Comparison of ENCODE assay signal across 8 mouse cellular contexts in genomic region chr6:120822937-120823614, GRCm38 (mm10). TPM values are rescaled to one million over a fixed set of nuclear protein-coding genes. Genes with fewer than 3 reads are reported as not detected.
A peak's percentile ranks its signal among the peaks of the same experiment; 100 is the strongest.
DNase-seq lines count a peak whose midpoint lies in the region; ATAC-seq and TF ChIP-seq lines count a peak whose summit lies in the region.

No protein-coding gene starts in this region.

- H3K27ac ChIP-seq in heart, embryonic 12.5 days (ENCODE audit: poor library complexity, severe bottlenecking), result peak overlapping the region; percentile 68
- H3K27ac ChIP-seq in bone marrow macrophage, adult 2 months (ENCODE audit: insufficient read depth, low read depth, low read length), result peak overlapping the region; percentile 59
- peak overlapping the region; percentile 91 for H3K27ac ChIP-seq in heart, embryonic 13.5 days (replicated peaks)
- peak overlapping the region; percentile 86; the same call in 1 of the 2 replicates for H3K27ac ChIP-seq in limb, embryonic 10.5 days

- no peak for DNase-seq in heart, adult 11 months
- no peak for DNase-seq in limb, embryonic 10.5 days (ENCODE audit: low spot score)
- no peak for DNase-seq in embryo, embryonic 10 days (ENCODE audit: low spot score)
- DNase-seq in right cerebral cortex, postnatal 25 days, result no peak

- H3K36me3 ChIP-seq in heart, embryonic 12.5 days, result peaks cover 12% of the 10 kb centered on the region
- peaks cover 13% of the 10 kb centered on the region for H3K36me3 ChIP-seq in heart, embryonic 13.5 days
- H3K36me3 ChIP-seq in limb, embryonic 10.5 days, result peaks cover 16% of the 10 kb centered on the region
- H3K36me3 ChIP-seq in myocyte (ENCODE audit: control insufficient read depth, insufficient read depth), result no peaks in the 10 kb centered on the region

- H3K9me3 ChIP-seq in heart, embryonic 12.5 days (replicated peaks), result no peaks in the 10 kb centered on the region
- H3K9me3 ChIP-seq in heart, embryonic 13.5 days, result no peaks in the 10 kb centered on the region
- no peaks in the 10 kb centered on the region for H3K9me3 ChIP-seq in limb, embryonic 10.5 days (replicated peaks)

- no peaks in the 10 kb centered on the region for H3K27me3 ChIP-seq in heart, embryonic 12.5 days (replicated peaks)
- 0 out of 2 replicates have a peak, but pooled peaks cover 7% of the 10 kb centered on the region for H3K27me3 ChIP-seq in heart, embryonic 13.5 days (replicated peaks)
- H3K27me3 ChIP-seq in limb, embryonic 10.5 days (ENCODE audit: low read depth, poor library complexity, severe bottlenecking), result no peaks in the 10 kb centered on the region
- peaks cover 6% of the 10 kb centered on the region for H3K27me3 ChIP-seq in myocyte (ENCODE audit: control insufficient read depth, insufficient read depth, insufficient read length)

- peaks cover 17% of the 10 kb centered on the region for H3K4me1 ChIP-seq in heart, embryonic 12.5 days (replicated peaks)
- H3K4me1 ChIP-seq in bone marrow macrophage, adult 2 months (ENCODE audit: control insufficient read depth, insufficient read depth, low read length), result peaks cover 6% of the 10 kb centered on the region
- H3K4me1 ChIP-seq in heart, embryonic 13.5 days, result peaks cover 19% of the 10 kb centered on the region
- peaks cover 12% of the 10 kb centered on the region for H3K4me1 ChIP-seq in limb, embryonic 10.5 days

- H3K4me3 ChIP-seq in heart, embryonic 12.5 days, result no peak overlapping the region
- H3K4me3 ChIP-seq in bone marrow macrophage, adult 2 months (ENCODE audit: insufficient read depth, low read length), result no peak overlapping the region
- H3K4me3 ChIP-seq in heart, embryonic 13.5 days, result peak overlapping the region; percentile 72
- peak overlapping the region; percentile 95 for H3K4me3 ChIP-seq in limb, embryonic 10.5 days
- H3K4me3 ChIP-seq in myocyte, result peak overlapping the region; percentile 91

- no peak for ATAC-seq in heart, embryonic 12.5 days (ENCODE audit: insufficient number of reproducible peaks, low FRiP score)
- ATAC-seq in heart, embryonic 13.5 days (ENCODE audit: extremely low read depth, insufficient number of reproducible peaks, low FRiP score, low TSS enrichment), result no peak

- no peak for TF ChIP-seq CTCF in bone marrow macrophage, adult 2 months (IDR thresholded peaks at IDR 0.05; ENCODE audit: low read depth, low read length)

- H3ac ChIP-seq in myocyte (ENCODE audit: control insufficient read depth, insufficient read length), result peak overlapping the region; percentile 48

- 71% methylated on average over 10 of the region's 10 CpGs for WGBS in heart, embryonic 12.5 days
- 61% methylated on average over 10 of the region's 10 CpGs for WGBS in heart, embryonic 13.5 days
- 78% methylated on average over 10 of the region's 10 CpGs for WGBS in limb, embryonic 10.5 days

- peaks cover 44% of the 10 kb centered on the region for H3K79me2 ChIP-seq in myocyte (ENCODE audit: control insufficient read depth, insufficient read depth)

- TF ChIP-seq POLR2A in bone marrow macrophage, adult 2 months (IDR thresholded peaks at IDR 0.05; ENCODE audit: borderline replicate concordance, low read depth, low read length), result no peak
- no peak for TF ChIP-seq POLR2A in myocyte (IDR thresholded peaks at IDR 0.05; ENCODE audit: insufficient read length, low read depth)

- no peak overlapping the region for H3K9ac ChIP-seq in heart, embryonic 12.5 days
- H3K9ac ChIP-seq in heart, embryonic 13.5 days, result 0 out of 2 replicates have a peak overlapping the region, but pooled peaks have one; percentile 40

- H3K4me2 ChIP-seq in heart, embryonic 12.5 days, result peak overlapping the region; percentile 16; the same call in 1 of the 2 replicates
- peak overlapping the region; percentile 52 for H3K4me2 ChIP-seq in heart, embryonic 13.5 days
- H3K4me2 ChIP-seq in myocyte (ENCODE audit: low read depth), result peak overlapping the region; percentile 67

TF ChIP-seq in myocyte, 11 proteins besides CTCF, POLR2A, EP300 and RAD21:
- TF ChIP-seq MYOD1 (IDR thresholded peaks at IDR 0.05; ENCODE audit: control insufficient read depth in 1 of 3, insufficient read length in 2 of 3, low read depth in 2 of 3), result no peak
- no peak for TF ChIP-seq MAX (IDR thresholded peaks at IDR 0.05; ENCODE audit: low read depth)
- no peak for TF ChIP-seq E2F4 (IDR thresholded peaks at IDR 0.05; ENCODE audit: insufficient read depth)
- TF ChIP-seq SRF (IDR thresholded peaks at IDR 0.05; ENCODE audit: control insufficient read depth, insufficient read length, low read depth), result no peak
- TF ChIP-seq TCF12 (IDR thresholded peaks at IDR 0.05; ENCODE audit: insufficient read depth, poor library complexity, severe bottlenecking), result no peak
- TF ChIP-seq CEBPB (IDR thresholded peaks at IDR 0.05; ENCODE audit: insufficient read depth, poor library complexity, severe bottlenecking), result no peak
- no peak for TF ChIP-seq REST (IDR thresholded peaks at IDR 0.05; ENCODE audit: insufficient read depth, insufficient read length)
- TF ChIP-seq POLR2AphosphoS2 (IDR thresholded peaks at IDR 0.05; ENCODE audit: insufficient read length, low read depth), result no peak
- no peak for TF ChIP-seq TCF3 (IDR thresholded peaks at IDR 0.05; ENCODE audit: insufficient read length, low read depth)
- no peak for TF ChIP-seq USF1 (IDR thresholded peaks at IDR 0.05; ENCODE audit: low read depth)
- TF ChIP-seq MYOG (IDR thresholded peaks at IDR 0.05; ENCODE audit: control insufficient read depth in 1 of 3, insufficient read depth in 1 of 3, insufficient read length in 2 of 3, low read depth in 2 of 3), result no peak

RNA-seq across cellular contexts. Expression of gene Atp6v1e1, which starts 0.5 kb away (rescaled TPM):
- 144 and 145 TPM in 2 replicates for polyA plus RNA-seq in heart, embryonic 12.5 days (2016; fragmentation: Nextera tagmentation; extraction: Ambion mirVana)
- 283 and 322 TPM in 2 replicates for polyA plus RNA-seq in bone marrow macrophage, adult 2 months (2012; ENCODE audit: insufficient read depth, insufficient read length, missing spikeins)
- polyA plus RNA-seq in heart, embryonic 13.5 days (2015; fragmentation: Nextera tagmentation; extraction: Ambion mirVana), result 135 and 136 TPM in 2 replicates
- polyA plus RNA-seq in limb, embryonic 10.5 days (2016; fragmentation: Nextera tagmentation; extraction: Ambion mirVana), result 99.9 and 112 TPM in 2 replicates
- 206 TPM for polyA plus RNA-seq in myocyte (2012; fragmentation: generic; extraction: Trizol)

RNA-seq across cellular contexts. Expression of gene Bcl2l13, which starts 12.9 kb away (rescaled TPM):
- 32.3 and 34.1 TPM in 2 replicates for polyA plus RNA-seq in heart, embryonic 12.5 days (2016; fragmentation: Nextera tagmentation; extraction: Ambion mirVana)
- polyA plus RNA-seq in bone marrow macrophage, adult 2 months (2012; ENCODE audit: insufficient read depth, insufficient read length, missing spikeins), result 10.7 and 13.5 TPM in 2 replicates
- 26.5 and 27.1 TPM in 2 replicates for polyA plus RNA-seq in heart, embryonic 13.5 days (2015; fragmentation: Nextera tagmentation; extraction: Ambion mirVana)
- 45.5 and 49.9 TPM in 2 replicates for polyA plus RNA-seq in limb, embryonic 10.5 days (2016; fragmentation: Nextera tagmentation; extraction: Ambion mirVana)
- 32.8 TPM for polyA plus RNA-seq in myocyte (2012; fragmentation: generic; extraction: Trizol)

RNA-seq across cellular contexts. Expression of gene Slc25a18, which starts 49.7 kb away (rescaled TPM):
- polyA plus RNA-seq in heart, embryonic 12.5 days (2016; fragmentation: Nextera tagmentation; extraction: Ambion mirVana), result 0.28 TPM in 1 of 2 replicates, not detected in the other
- 0.28 TPM in 1 of 2 replicates, not detected in the other for polyA plus RNA-seq in bone marrow macrophage, adult 2 months (2012; ENCODE audit: insufficient read depth, insufficient read length, missing spikeins)
- polyA plus RNA-seq in heart, embryonic 13.5 days (2015; fragmentation: Nextera tagmentation; extraction: Ambion mirVana), result 0.10 TPM in 1 of 2 replicates, not detected in the other
- polyA plus RNA-seq in limb, embryonic 10.5 days (2016; fragmentation: Nextera tagmentation; extraction: Ambion mirVana), result 0.08 and 0.19 TPM in 2 replicates
- polyA plus RNA-seq in myocyte (2012; fragmentation: generic; extraction: Trizol), result 0.07 TPM

Comparison
In these comparisons a context has a peak if more than half of its experiments do, and no peak if none do; other contexts are left out.
1. H3K4me3 ChIP-seq: peak in heart, embryonic 13.5 days (single experiment), limb, embryonic 10.5 days (single experiment) and myocyte (single experiment); none in heart, embryonic 12.5 days (single experiment) and bone marrow macrophage, adult 2 months (single experiment).
2. H3K4me2 ChIP-seq: peak in every context shown above with its lines; median percentile 67 in myocyte; 52 in heart, embryonic 13.5 days; 16 in heart, embryonic 12.5 days.
3. Peak in every context shown above with its lines, with median percentiles within 50 percentile points of each other: H3K27ac ChIP-seq.